Comparison of ENCODE assay signal across 9 mouse cellular contexts in genomic region chr11:81153841-81154240, GRCm38 (mm10).
A peak's percentile ranks its signal among the peaks of the same experiment; 100 is the strongest.
DNase-seq lines count a peak whose midpoint lies in the region; ATAC-seq and TF ChIP-seq lines count a peak whose summit lies in the region.
"Had no signal": no experiment of that assay in that cellular context is flagged by ENCODE, and none has a peak within 500 bp of the region (broad histone marks: within the 10 kb centered on the region; RNA-seq: fewer than 3 reads in every experiment).

No protein-coding gene starts in this region.

- 22% methylated on average over 13 of the region's 13 CpGs for WGBS in heart, embryonic 12.5 days
- WGBS in limb, embryonic 14.5 days, result 13% methylated on average over 13 of the region's 13 CpGs

- no peaks in the 10 kb centered on the region for H3K9me3 ChIP-seq in heart, embryonic 12.5 days (replicated peaks)
- no peaks in the 10 kb centered on the region for H3K9me3 ChIP-seq in limb, embryonic 14.5 days (ENCODE audit: control insufficient read depth, low read length)

- ATAC-seq in heart, embryonic 12.5 days (ENCODE audit: insufficient number of reproducible peaks, low FRiP score), result no peak; the same call in 1 of the 2 replicates
- ATAC-seq in limb, embryonic 14.5 days (ENCODE audit: low FRiP score, low read depth), result no peak

- TF ChIP-seq POLR2A in limb, embryonic 14.5 days (IDR thresholded peaks at IDR 0.05; ENCODE audit: borderline replicate concordance, extremely low read depth, insufficient read depth, insufficient read length), result no peak

- H3K36me3 ChIP-seq in heart, embryonic 12.5 days, result no peaks in the 10 kb centered on the region
- no peaks in the 10 kb centered on the region for H3K36me3 ChIP-seq in limb, embryonic 14.5 days (ENCODE audit: control insufficient read depth, insufficient read depth, low read length)

- DNase-seq in heart, adult 8-10 months (ENCODE audit: low spot score), result no peak
- peak; percentile 9 for DNase-seq in ES-CJ7 (ENCODE audit: low read depth, low spot score)
- DNase-seq in frontal cortex, postnatal 36 days (ENCODE audit: low spot score in 2 of 2), result peak; percentile 81 to 90
- DNase-seq in limb, embryonic 14.5 days (ENCODE audit: low spot score), result no peak
- DNase-seq in thymus, postnatal 36 days, result no peak
- no peak for DNase-seq in embryo, embryonic 11 days
- no peak for DNase-seq in Muller cell, postnatal 12 days (ENCODE audit: inconsistent ontology term)

- no peak overlapping the region for H3K9ac ChIP-seq in heart, embryonic 12.5 days
- no peak overlapping the region for H3K9ac ChIP-seq in limb, embryonic 14.5 days (ENCODE audit: low read depth, low read length, severe bottlenecking)

- peaks cover 21% of the 10 kb centered on the region for H3K4me1 ChIP-seq in heart, embryonic 12.5 days (replicated peaks)
- H3K4me1 ChIP-seq in limb, embryonic 14.5 days (ENCODE audit: control insufficient read depth, insufficient read depth, low read length), result peaks cover 13% of the 10 kb centered on the region

- no peak overlapping the region for H3K27ac ChIP-seq in heart, embryonic 12.5 days (ENCODE audit: poor library complexity, severe bottlenecking)
- no peak overlapping the region for H3K27ac ChIP-seq in limb, embryonic 14.5 days (replicated peaks; ENCODE audit: low read depth, low read length)

- peaks cover 81% of the 10 kb centered on the region for H3K27me3 ChIP-seq in heart, embryonic 12.5 days (replicated peaks)
- peaks cover 72% of the 10 kb centered on the region for H3K27me3 ChIP-seq in limb, embryonic 14.5 days (ENCODE audit: control insufficient read depth, insufficient read depth, low read length)

- H3K4me3 ChIP-seq in heart, embryonic 12.5 days, result peak overlapping the region; percentile 51
- H3K4me3 ChIP-seq in limb, embryonic 14.5 days (replicated peaks; ENCODE audit: low read length), result peak overlapping the region; percentile 44
- H3K4me3 ChIP-seq: myocyte had no signal

- peak overlapping the region; percentile 86 for H3K4me2 ChIP-seq in heart, embryonic 12.5 days
- H3K4me2 ChIP-seq in limb, embryonic 14.5 days (replicated peaks; ENCODE audit: low read depth, low read length, severe bottlenecking), result peak overlapping the region; percentile 94

Comparison
In these comparisons a context has a peak if more than half of its experiments do, and no peak if none do; other contexts are left out.
1. DNase-seq: peak in ES-CJ7 (single experiment) and frontal cortex, postnatal 36 days (2 of 2); none in heart, adult 8-10 months (single experiment), limb, embryonic 14.5 days (single experiment), thymus, postnatal 36 days (0 of 2), embryo, embryonic 11 days (single experiment) and Muller cell, postnatal 12 days (single experiment).